Mouse (Mus musculus) lung, adult 2 months (tissue): ENCODE data around the gene Hcar2. TPM values are rescaled to one million over a fixed set of nuclear protein-coding genes. Genes with fewer than 3 reads are reported as not detected.

Experiments
- DNase-seq: peaks from one replicate; pipeline ENCODE4 v3.0.0; 2022
- H3K4me1 ChIP-seq: fragments of 200-500 bp; 2 replicates; pipeline ENCODE4 v1.6.1; 2011; ENCODE audit warnings: low read length; ENCODE audit not compliant: control insufficient read depth, insufficient read depth
- H3K4me3 ChIP-seq: fragments of 200-500 bp; replicated peaks from 2 replicates; pipeline ENCODE3; 2011; ENCODE audit warnings: low read depth, mild to moderate bottlenecking, control low read depth, low read length; ENCODE audit errors: extremely low read depth
- CTCF ChIP-seq: fragments of 200-500 bp; IDR thresholded peaks from 2 replicates; pipeline ENCODE4 v1.5.1; 2011; ENCODE audit warnings: mild to moderate bottlenecking, low read length, control low read depth; ENCODE audit not compliant: insufficient read depth
- POLR2A ChIP-seq: fragments of 200-500 bp; IDR thresholded peaks from 2 replicates; pipeline ENCODE4 v1.6.1; 2011; ENCODE audit warnings: low read depth, mild to moderate bottlenecking, control low read depth, low read length, borderline replicate concordance; ENCODE audit errors: extremely low read depth
- WGBS: fragments of 180-500 bp; shearing (Covaris S2); methylation state at CpG from one replicate; pipeline ENCODE4 v1.1.7; 2018; 5-methylcytosine and 5-hydroxymethylcytosine counted together
- polyA plus RNA-seq: library from polyadenylated mRNA; depleted of rRNA; stranded (reverse); fragments of >200 nt; gene quantifications from 2 replicates; pipeline ENCODE4 v1.2.3, GENCODE M21; 2012

The Hcar2 gene
- polyA plus RNA-seq, 1 experiment, result 12.9 TPM

- 26% methylated on average over 6 of the region's 6 CpGs for WGBS
- no peak for DNase-seq
Observed at GRCm38 (mm10) chr5:123891669-123892068, 26.4 kb upstream of the Hcar2 start.

DNA sequence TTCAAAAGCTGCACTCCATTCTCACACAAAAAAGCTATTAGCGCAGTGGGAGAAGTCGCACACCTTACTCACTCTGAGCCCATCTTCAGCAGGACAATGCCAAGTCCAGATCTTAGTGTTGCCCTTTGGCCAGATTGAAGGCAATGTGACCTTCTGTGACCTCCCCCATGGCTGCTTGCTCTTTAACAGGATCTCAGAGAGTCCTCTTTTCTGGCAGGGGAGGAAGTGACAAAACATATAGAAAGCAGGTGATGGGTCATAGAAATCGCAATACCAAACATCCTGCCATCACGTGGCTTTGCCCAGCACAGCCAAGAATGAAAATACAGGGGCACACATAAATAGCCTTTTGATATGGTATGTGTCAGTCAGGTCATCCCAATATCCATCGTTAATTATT lies 25.7 kb upstream of the Hcar2 start:
- DNase-seq, result no peak
- Histone ChIP-seq H3K4me1 (no peaks in the 10 kb centered on the region), H3K4me3 (no peak overlapping the region)
- no peak for TF ChIP-seq POLR2A
- TF ChIP-seq CTCF, result no peak
- WGBS, result 59% methylated on average over 5 of the region's 5 CpGs

More at GRCm38 (mm10) chr5:123891669-123892068, 26.4 kb upstream of the Hcar2 start:
- no peaks in the 10 kb centered on the region for H3K4me1 ChIP-seq
- no peak overlapping the region for H3K4me3 ChIP-seq
- TF ChIP-seq POLR2A, result no peak
- no peak for TF ChIP-seq CTCF

DNA sequence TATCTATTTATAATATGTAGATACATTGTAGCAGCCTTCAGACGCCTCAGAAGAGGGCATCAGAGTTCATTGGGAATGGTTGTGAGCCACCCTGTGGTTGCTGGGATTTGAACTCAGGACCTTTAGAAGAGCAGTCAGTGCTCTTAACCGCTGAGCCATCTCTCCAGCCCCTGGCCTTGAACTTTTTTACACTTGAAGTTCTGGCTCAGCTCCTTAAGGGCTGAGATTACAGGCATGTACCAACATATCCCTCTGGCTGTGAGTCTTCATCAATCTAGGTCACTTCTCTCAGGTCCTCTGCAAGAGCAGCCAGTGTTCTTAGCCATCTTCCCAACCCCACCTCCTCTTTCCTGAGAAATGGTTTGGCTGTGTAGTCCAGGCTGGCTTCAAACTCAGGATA lies 25.0 kb upstream of the Hcar2 start:
- 63% methylated on average over 2 of the region's 2 CpGs for WGBS
- TF ChIP-seq POLR2A (no peak), CTCF (no peak)
- no peak for DNase-seq
- no peaks in the 10 kb centered on the region for H3K4me1 ChIP-seq
- no peak overlapping the region for H3K4me3 ChIP-seq

DNA sequence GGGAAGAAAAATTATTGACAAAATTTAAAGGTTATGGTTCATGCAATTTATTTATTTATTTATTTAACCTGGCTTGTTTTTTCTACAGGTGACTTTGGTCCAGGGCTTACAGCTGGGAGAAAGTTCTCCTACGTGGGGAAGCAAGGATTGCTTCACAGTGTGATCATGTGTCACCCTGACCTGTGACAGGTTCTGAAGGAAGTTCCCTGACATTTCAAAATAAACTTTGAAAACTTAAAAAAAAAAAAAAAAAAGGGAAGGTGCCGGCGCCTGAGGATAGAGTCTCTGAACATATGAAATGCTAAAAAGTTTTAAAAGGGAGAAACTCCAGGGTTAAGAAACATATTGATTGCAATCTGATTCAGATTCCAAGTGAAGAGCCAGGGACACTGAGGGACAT lies 21.1 kb upstream of the Hcar2 start:
- WGBS, result 37% methylated on average over 3 of the region's 3 CpGs
- TF ChIP-seq CTCF (no peak), POLR2A (no peak)
- Histone ChIP-seq H3K4me1 (no peaks in the 10 kb centered on the region), H3K4me3 (no peak overlapping the region)
- DNase-seq, result no peak

- 61% methylated on average over 10 of the region's 10 CpGs for WGBS
- DNase-seq, result no peak
- Histone ChIP-seq H3K4me1 (peaks cover 5% of the 10 kb centered on the region; the same call in 1 of the 2 replicates), H3K4me3 (no peak overlapping the region)
- TF ChIP-seq POLR2A (no peak), CTCF (no peak)
Observed at GRCm38 (mm10) chr5:123884332-123884731, 19.0 kb upstream of the Hcar2 start.

DNA sequence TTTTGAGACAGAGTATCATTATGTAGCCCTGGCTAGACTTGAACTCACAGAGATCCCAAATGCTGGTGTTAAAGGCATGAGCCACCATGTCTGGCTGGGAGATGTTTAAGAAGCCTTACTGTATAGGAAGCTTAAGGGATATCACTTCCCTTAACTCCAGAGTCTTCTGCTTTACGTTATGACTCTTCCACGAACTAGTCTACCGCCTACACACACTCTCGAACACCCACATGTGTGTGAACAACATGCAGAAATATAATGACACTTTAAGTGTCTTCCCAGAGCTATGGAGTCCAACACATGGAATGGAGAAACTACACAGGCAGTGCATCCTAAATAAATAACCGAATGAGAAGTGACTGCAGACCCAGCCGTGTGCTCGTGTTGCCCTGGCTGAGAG lies 18.6 kb upstream of the Hcar2 start:
- TF ChIP-seq CTCF (no peak), POLR2A (no peak)
- H3K4me1 ChIP-seq, result peaks cover 5% of the 10 kb centered on the region; the same call in 1 of the 2 replicates
- 59% methylated on average over 7 of the region's 7 CpGs for WGBS
- no peak overlapping the region for H3K4me3 ChIP-seq
- no peak for DNase-seq

GRCm38 (mm10) chr5:123880778-123881177 lies 15.5 kb upstream of the Hcar2 start:
- peaks cover 5% of the 10 kb centered on the region; the same call in 1 of the 2 replicates for H3K4me1 ChIP-seq
- WGBS, result 80% methylated on average over 14 of the region's 14 CpGs
- H3K4me3 ChIP-seq, result no peak overlapping the region
- DNase-seq, result no peak
- TF ChIP-seq POLR2A, result no peak
- no peak for TF ChIP-seq CTCF

GRCm38 (mm10) chr5:123879928-123880327 lies 14.6 kb upstream of the Hcar2 start, which contains the start of gene Hcar1:
TSS of gene Hcar1 (minus strand) at chr5:123880020.
- Histone ChIP-seq H3K4me3 (no peak within 1 kb of the TSS), H3K4me1 (peaks cover 5% of the 10 kb centered on the region; the same call in 1 of the 2 replicates)
- DNase-seq, result no peak
- TF ChIP-seq POLR2A, result no peak
- no peak for TF ChIP-seq CTCF
- 24% methylated on average over 12 of the region's 12 CpGs for WGBS

- H3K4me3 ChIP-seq, result no peak overlapping the region
- peaks cover 5% of the 10 kb centered on the region; the same call in 1 of the 2 replicates for H3K4me1 ChIP-seq
- whole genome bisulfite sequencing, result 20% methylated on average over 14 of the region's 14 CpGs
- no peak for DNase-seq
- no peak for TF ChIP-seq CTCF
- no peak for TF ChIP-seq POLR2A
Observed at GRCm38 (mm10) chr5:123878056-123878455, 12.8 kb upstream of the Hcar2 start.

- H3K4me1 ChIP-seq, result no peaks in the 10 kb centered on the region
- TF ChIP-seq POLR2A (no peak), CTCF (no peak)
- 67% methylated on average over 5 of the region's 5 CpGs for WGBS
- no peak for DNase-seq
- no peak overlapping the region for H3K4me3 ChIP-seq
Observed at GRCm38 (mm10) chr5:123874177-123874576, 8.9 kb upstream of the Hcar2 start.
